Mouse (Mus musculus) frontal cortex, adult 2 months (tissue): ENCODE results near the gene Mymk. TPM values are rescaled to one million over a fixed set of nuclear protein-coding genes. Genes with fewer than 3 reads are reported as not detected.

Experiments used
- DNase-seq, 2 experiments: peaks; one replicate each; pipeline ENCODE4 v3.0.0; 2022; ENCODE audit warnings: low spot score in 1 of 2; ENCODE audit errors: extremely low spot score in 1 of 2
- polyA plus RNA-seq: library from polyadenylated mRNA; depleted of rRNA; stranded (reverse); fragments of >200 nt; gene quantifications from 2 replicates; pipeline ENCODE4 v1.2.3, GENCODE M21; 2012

The Mymk gene
- polyA plus RNA-seq, 1 experiment: 0.74 TPM

GRCm38 (mm10) chr2:27079649-27080048 is 7.7 kb upstream of the Mymk start:
- DNase-seq: no peak

GRCm38 (mm10) chr2:27079152-27079584 is 7.2 kb upstream of the Mymk start, which contains the start of gene Adamtsl2:
Adamtsl2 (plus strand) TSS chr2:27079379.
- peak in 1 of 2 experiments; percentile 59 for DNase-seq

GRCm38 (mm10) chr2:27078312-27078711 is 6.3 kb upstream of the Mymk start:
- no peak for DNase-seq

GRCm38 (mm10) chr2:27077655-27078244 is 5.8 kb upstream of the Mymk start:
- no peak for DNase-seq

- DNase-seq: peak in 1 of 2 experiments; percentile 50
These were observed 3.5 kb upstream of the Mymk start for GRCm38 (mm10) chr2:27075485-27075884.

- DNase-seq: no peak
These were observed 2.8 kb upstream of the Mymk start for GRCm38 (mm10) chr2:27074804-27075203.

GRCm38 (mm10) chr2:27073407-27073806 is 1.4 kb upstream of the Mymk start:
- DNase-seq: no peak

GRCm38 (mm10) chr2:27071137-27071536 is 842 bp downstream of the Mymk start:
- peak; percentile 86 to 92 for DNase-seq

- peak in 1 of 2 experiments; percentile 47 for DNase-seq
These were observed 1.6 kb downstream of the Mymk start for GRCm38 (mm10) chr2:27070247-27070813.

GRCm38 (mm10) chr2:27069646-27070045 is 2.3 kb downstream of the Mymk start:
- no peak for DNase-seq

GRCm38 (mm10) chr2:27067996-27068395 is 4.0 kb downstream of the Mymk start:
- no peak for DNase-seq

GRCm38 (mm10) chr2:27067124-27067523 is 4.9 kb downstream of the Mymk start:
- DNase-seq: no peak

GRCm38 (mm10) chr2:27059187-27059586 is 12.8 kb downstream of the Mymk start:
- no peak for DNase-seq

- no peak for DNase-seq
These were observed 13.2 kb downstream of the Mymk start for GRCm38 (mm10) chr2:27058751-27059150.

GRCm38 (mm10) chr2:27058251-27058650 is 13.7 kb downstream of the Mymk start:
- no peak for DNase-seq

- DNase-seq: no peak
These were observed 22.6 kb downstream of the Mymk start for GRCm38 (mm10) chr2:27049408-27049807.

GRCm38 (mm10) chr2:27045979-27046770 is 25.8 kb downstream of the Mymk start:
- DNase-seq: no peak

GRCm38 (mm10) chr2:27044641-27045040 is 27.3 kb downstream of the Mymk start:
- no peak for DNase-seq

GRCm38 (mm10) chr2:27044166-27044565 is 27.8 kb downstream of the Mymk start:
- DNase-seq: no peak

GRCm38 (mm10) chr2:27043461-27043860 is 28.5 kb downstream of the Mymk start:
- peak; percentile 68 to 95 for DNase-seq

- DNase-seq: no peak
These were observed 29.7 kb downstream of the Mymk start for GRCm38 (mm10) chr2:27042131-27042844.
